Mouse (Mus musculus) CD4-positive, CD25-positive, alpha-beta regulatory T cell (primary cell): ENCODE measurements around the gene Ube2g2. TPM values are rescaled to one million over a fixed set of nuclear protein-coding genes. Genes with fewer than 3 reads are reported as not detected.

ENCODE experiments used
- polyA plus RNA-seq: library from polyadenylated mRNA; unstranded; fragments of 100-300 nt; shearing (Covaris generic); gene quantifications from one replicate; pipeline ENCODE4 v1.2.1, GENCODE M21; 2017

Gene Ube2g2
- polyA plus RNA-seq, result 48.5 TPM

DNA sequence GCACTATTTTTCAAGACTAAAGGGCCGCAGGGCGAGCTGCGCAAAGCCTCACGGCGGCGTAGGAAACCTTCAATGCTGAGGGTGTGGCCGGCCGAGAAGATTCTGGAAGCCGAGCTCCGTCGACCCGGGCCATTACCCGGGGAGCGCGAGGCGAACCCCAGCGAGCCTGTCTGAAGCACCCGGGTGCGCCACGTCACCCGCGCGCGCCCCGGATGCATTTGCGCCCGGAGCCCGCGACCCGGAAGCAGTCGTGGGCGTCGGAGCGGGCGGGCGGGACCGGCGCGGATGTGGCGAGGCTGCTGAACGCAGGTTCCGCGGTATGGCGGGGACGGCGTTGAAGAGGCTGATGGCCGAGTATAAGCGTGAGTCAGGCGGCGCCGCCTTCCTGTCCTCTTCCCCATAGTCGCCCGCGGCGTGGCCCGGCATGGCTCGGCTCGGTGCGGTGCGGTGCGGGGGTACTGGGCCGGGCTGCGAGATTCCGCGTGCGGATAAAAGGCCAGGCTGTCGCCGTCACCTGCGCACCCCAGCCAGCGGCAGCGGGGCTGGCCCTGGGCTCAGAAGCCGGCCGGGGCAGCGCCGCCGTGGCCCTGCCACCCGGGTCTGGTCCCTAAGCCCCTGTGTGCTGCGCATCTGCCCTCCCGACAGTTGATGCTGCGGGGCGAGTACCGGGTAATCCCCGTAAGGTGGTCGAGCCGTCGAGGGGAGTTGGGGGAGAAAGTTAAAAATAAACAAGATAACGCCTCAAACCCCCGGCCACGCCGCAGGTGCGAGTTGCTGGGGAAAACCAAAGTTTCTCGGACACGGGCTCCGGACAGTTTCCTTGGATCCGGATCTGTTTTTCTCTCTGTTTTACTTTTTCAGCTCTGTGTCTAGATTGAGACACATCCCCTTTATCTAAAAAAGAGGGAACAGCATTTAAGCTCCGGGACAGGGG lies at the start of gene Ube2g2:
Gene Ube2g2 (plus strand): TSS at position 221 of the 934 bp plus-strand sequence.

DNA sequence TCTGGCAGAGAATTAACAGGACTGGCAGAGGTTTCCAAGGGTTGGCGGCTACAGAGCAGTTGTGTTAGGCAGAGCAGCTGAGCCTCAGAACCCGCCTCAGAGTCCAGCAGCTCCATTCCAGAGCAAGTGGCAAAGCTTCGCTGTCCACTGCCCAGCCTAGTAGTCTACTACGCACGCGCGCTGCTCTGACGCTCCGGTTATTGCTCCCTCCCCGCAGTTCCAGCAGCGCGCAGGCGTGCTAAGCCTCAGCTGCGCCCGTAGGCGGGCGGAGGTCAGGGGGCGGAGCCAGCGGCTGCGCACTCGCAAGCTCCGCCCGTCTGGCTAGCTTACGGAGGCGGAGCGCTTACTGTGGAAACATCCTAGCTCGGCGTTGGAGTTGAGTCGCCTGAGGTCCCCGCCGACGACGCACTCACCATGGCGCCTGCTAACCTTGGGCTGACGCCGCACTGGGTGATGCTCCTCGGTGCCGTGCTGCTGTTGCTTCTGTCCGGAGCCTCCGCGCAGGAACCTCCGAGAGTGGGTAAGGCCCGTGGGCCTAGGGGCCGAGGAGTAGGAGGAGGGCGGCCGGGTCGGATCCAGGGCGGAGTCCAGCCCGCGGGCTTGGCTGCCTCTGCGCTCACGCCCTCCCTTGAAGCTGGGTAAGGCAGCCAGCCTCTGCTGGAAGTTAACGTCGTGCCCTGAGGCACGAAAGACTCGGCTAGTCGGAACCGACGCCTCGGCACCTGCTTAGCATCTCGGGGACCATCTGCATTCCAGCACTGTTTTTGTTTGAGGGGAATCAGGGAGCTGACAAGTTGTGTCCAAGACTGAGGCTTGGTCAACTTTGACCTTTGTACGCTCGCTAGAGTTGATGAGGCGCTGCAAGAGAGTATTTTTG lies 40.4 kb upstream of the Ube2g2 start, which contains the start of gene Pttg1ip:
Gene Pttg1ip (plus strand): TSS at position 313 of the 877 bp plus-strand sequence.

DNA sequence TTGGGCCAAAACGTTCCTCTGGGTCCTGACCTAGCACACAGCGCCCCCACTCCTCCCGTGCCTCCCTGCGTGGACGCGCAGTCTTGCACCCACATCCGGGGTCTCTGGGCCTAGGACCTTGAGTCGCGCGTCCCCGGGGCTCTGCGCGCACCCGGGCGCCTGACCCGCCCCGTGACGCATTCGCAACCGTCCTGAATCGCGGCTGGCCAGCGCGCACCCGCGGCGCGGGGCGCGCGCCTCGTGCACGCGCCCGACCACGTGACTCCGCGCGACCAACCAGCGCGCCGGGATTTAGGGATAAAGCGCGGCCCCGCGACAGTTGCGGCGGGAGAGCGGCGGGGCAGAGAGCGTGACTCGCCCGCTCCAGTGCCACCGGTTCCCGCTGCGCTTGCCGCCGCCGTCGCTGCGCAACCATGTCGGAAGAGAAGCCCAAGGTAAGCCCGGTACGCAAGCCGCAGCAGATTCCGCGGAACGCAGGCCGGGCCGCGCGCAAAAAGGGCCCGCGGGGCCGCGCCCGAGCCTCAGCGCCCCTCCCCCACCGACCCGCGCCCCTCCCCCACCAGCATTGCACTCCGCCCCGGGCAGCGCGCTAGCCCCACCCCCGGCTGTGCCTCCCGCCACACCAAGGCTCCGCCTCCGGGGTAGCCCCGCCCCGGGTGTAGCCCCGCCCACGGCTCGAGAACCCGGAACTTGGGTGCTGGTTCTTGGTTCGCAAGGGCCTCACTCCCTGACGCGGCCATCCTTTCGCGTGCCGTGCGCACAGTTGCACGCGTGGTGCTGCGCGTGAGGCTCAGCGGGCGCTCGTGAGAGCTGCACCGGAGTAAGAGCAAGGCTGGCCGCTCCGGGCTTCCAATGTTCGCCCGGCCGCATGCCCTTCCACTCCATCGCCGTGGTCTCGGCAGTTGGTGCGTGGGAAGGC lies 15.9 kb upstream of the Ube2g2 start, which contains the start of the genes Sumo3 and Gm49325:
Gene Sumo3 (plus strand): TSS at position 190 of the 919 bp plus-strand sequence.
Gene Gm49325 (plus strand): TSS at position 290 of the 919 bp plus-strand sequence.

DNA sequence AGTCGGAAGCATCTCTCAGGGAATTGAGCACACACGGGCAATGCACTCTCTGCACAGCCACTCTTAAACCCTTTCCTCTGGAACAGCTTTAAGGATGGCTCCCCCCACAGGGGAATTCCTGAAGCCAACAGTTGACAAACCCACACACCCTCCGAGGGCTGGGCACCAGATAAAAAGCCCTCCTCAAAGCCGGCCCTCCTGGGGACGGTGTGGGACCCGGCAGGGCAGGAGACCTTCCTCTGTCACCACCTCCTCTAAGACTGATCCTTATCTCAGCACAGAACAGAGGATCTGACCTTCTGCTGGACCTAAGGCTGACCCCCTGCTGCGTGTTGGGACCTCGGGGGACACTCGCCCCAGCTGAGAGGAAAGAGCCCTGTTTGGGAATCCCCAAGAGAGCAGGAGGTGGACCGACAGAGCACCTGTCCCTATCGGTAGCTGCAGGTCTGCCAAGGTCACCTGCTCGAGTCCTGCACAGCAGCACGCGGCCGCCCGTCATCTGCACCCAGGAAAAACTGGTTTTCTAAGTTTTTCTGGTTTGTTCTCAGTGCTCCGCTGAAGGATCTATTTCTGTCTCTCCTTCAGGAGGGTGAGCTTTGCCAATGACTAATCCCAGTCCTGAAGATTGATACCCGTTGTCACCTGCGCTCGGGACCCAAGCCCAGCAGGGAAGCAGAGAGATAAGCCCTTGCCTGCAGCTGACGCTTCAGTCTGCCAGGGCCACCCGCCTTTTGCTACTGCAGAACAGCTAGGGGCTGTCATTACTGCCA lies 64.0 kb downstream of the Ube2g2 start, which contains the start of gene Tspear:
Gene Tspear (plus strand): TSS at position 675 of the 770 bp plus-strand sequence.

DNA sequence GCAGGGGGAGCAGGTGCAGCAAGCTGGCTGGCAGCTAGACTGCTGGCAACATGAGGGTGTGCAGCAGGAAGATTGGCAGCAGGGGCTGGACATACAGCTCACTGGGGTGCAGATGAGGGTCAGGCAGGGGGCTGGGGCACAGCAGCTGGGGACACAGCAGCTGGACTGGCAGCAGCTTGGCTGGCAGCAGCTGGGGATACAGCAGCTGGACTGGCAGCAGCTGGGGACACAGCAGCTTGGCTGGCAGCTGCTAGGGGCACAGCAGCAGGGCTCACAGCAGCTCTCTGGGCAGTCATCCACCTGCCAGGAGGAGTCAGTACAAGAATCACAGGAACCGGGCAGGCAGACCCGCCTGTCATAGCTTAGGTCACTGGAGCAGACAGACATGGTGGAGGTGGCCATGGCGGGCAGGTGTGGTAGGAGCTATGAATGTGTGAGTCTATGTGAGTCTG lies 68.3 kb downstream of the Ube2g2 start, which contains the start of gene Gm19402:
Gene Gm19402 (minus strand): TSS at position 402 of the 452 bp plus-strand sequence.

Other genes starting within 250 kb of the Ube2g2 start
- gene Adarb1, start 204.0 kb upstream of the Ube2g2 start, polyA plus RNA-seq, result 2.2 TPM
- gene Fam207a, start 106.5 kb upstream of the Ube2g2 start, polyA plus RNA-seq, result 44.5 TPM
- gene Itgb2, start 92.0 kb upstream of the Ube2g2 start, polyA plus RNA-seq, result 545 TPM
- gene Pttg1ip, start 40.6 kb upstream of the Ube2g2 start, polyA plus RNA-seq, result 101 TPM
- gene Sumo3, start 16.2 kb upstream of the Ube2g2 start, polyA plus RNA-seq, result 109 TPM
- not detected for gene Gm49325, start 16.1 kb upstream of the Ube2g2 start, polyA plus RNA-seq
- 0.26 TPM for gene Tspear, start 64.3 kb downstream of the Ube2g2 start, polyA plus RNA-seq
- gene Gm19402, start 68.5 kb downstream of the Ube2g2 start, polyA plus RNA-seq, result not detected
- gene Gm9508, start 75.0 kb downstream of the Ube2g2 start, polyA plus RNA-seq, result not detected
- not detected for gene Gm10272, start 84.4 kb downstream of the Ube2g2 start, polyA plus RNA-seq
- not detected for gene Gm10024, start 89.2 kb downstream of the Ube2g2 start, polyA plus RNA-seq
- not detected for gene Gm10142, start 93.5 kb downstream of the Ube2g2 start, polyA plus RNA-seq
- not detected for gene Krtap12-1, start 98.3 kb downstream of the Ube2g2 start, polyA plus RNA-seq
- gene Gm10100, start 104.2 kb downstream of the Ube2g2 start, polyA plus RNA-seq, result not detected
- gene Gm18596, start 120.4 kb downstream of the Ube2g2 start, polyA plus RNA-seq, result not detected
- not detected for gene Gm9736, start 129.1 kb downstream of the Ube2g2 start, polyA plus RNA-seq
- not detected for gene Gm3233, start 137.4 kb downstream of the Ube2g2 start, polyA plus RNA-seq
- gene Gm3238, start 149.1 kb downstream of the Ube2g2 start, polyA plus RNA-seq, result not detected
- not detected for gene Gm7138, start 154.7 kb downstream of the Ube2g2 start, polyA plus RNA-seq
- not detected for gene Gm3250, start 160.3 kb downstream of the Ube2g2 start, polyA plus RNA-seq
- gene Gm7137, start 165.9 kb downstream of the Ube2g2 start, polyA plus RNA-seq, result not detected
- gene Gm9639, start 172.8 kb downstream of the Ube2g2 start, polyA plus RNA-seq, result not detected
- gene Gm19668, start 176.9 kb downstream of the Ube2g2 start, polyA plus RNA-seq, result not detected
- not detected for gene Gm9507, start 189.6 kb downstream of the Ube2g2 start, polyA plus RNA-seq
- not detected for gene Gm2696, start 192.4 kb downstream of the Ube2g2 start, polyA plus RNA-seq
- gene Krtap10-4, start 204.8 kb downstream of the Ube2g2 start, polyA plus RNA-seq, result not detected
- gene Krtap10-10, start 213.7 kb downstream of the Ube2g2 start, polyA plus RNA-seq, result not detected
- not detected for gene Gm36176, start 224.5 kb downstream of the Ube2g2 start, polyA plus RNA-seq
- not detected for gene Gm10318, start 230.6 kb downstream of the Ube2g2 start, polyA plus RNA-seq
- gene Gm3285, start 239.7 kb downstream of the Ube2g2 start, polyA plus RNA-seq, result not detected